Mouse (Mus musculus) right cerebral cortex, adult 2 months (tissue): ENCODE data around the gene Ski.
A peak's percentile ranks its signal among the peaks of the same experiment; 100 is the strongest.

Experiments
- DNase-seq, 2 experiments: peaks; one replicate each; pipeline ENCODE4 v3.0.0; 2021 to 2022; ENCODE audit warnings: low spot score in 2 of 2

Gene Ski

GRCm38 (mm10) chr4:155234371-155235310, 12.2 kb upstream of the Ski start:
- no peak for DNase-seq

DNA sequence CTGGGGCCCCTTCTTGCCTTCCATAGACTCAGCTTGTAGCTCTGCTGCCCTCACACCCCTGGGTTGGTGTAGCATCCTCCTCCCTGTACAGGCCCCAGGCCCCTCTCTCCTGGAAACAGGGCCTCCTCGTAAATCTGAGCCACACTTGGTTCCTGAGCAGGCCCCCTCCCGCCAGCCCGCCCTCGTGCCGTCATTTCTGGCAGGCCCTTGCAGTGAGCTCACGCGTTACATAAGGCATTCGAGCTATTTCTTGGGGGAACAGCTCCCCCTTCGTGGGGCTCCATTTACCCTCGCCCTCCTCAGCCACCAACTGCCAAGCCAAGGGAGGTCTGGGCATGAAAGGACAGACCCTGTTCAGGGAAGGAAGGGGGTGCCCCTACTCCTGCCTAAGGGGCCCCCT, 11.5 kb upstream of the Ski start:
- peak; percentile 86 to 90 for DNase-seq

DNA sequence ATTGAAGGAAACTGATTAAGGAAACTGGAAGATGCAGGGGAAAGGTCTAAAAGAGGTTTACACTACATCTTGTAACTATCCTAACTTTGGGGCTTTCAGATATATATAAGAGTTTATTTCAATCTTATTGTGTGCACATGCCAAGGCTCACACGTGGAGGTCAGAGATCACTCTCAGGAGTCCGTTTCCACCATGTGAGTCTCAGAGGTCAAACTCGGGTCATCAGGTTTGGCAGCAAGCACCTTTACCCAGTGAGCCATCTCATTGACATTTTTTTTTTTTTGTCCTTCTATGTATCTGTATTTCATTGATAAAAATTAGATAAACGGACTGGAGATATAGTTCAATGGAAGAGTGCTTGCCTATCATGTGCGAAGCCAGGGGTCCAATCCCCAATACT, 6.1 kb upstream of the Ski start:
- no peak for DNase-seq

- no peak for DNase-seq
Observed at GRCm38 (mm10) chr4:155227986-155228385, 5.6 kb upstream of the Ski start.

- no peak for DNase-seq
Observed at GRCm38 (mm10) chr4:155225918-155226317, 3.5 kb upstream of the Ski start.

DNA sequence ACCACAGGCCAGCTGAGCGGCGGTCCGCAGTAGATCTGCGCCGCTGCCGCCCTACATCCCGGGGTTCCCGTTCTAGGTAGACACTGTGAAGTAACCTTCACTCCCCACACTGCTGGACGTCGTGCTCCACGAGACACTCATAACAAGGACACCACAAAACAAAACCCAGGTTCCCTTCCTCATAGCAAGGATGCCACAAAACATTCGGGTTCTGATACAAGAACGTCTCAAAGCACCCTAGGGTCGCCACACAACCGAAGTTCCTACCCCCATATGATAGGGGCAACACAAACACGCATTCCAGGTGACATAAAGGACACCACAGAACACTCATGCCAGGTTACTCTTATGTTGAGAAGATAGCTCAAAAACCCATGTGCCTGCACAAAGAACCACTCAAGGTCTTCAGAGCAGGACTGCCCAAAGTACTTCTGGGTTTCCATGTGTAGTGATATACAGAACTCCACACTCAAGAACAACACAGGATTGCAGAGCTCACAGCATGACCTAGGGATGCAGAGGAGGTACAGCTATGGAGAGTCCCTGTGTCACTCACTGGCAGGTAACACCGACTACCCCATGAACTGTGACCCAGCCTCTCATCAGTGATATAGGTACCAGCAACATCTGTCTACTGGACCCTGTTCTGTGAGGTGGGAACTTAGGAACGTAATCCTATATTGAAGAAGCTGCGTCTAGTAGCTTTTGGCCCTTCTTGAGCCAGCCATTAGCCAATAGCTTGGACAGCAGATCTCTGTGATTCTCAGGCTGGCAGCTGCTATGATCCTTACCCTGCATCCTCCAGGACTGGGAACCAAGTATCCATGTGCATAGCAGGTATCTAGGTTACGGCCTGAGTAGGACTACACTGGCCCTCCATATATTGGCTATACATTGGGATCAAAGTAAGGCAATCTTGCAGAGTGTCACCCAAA, 1.5 kb upstream of the Ski start:
- no peak for DNase-seq

GRCm38 (mm10) chr4:155222841-155223593, 625 bp upstream of the Ski start:
- DNase-seq, result peak; percentile 98 to 99

DNA sequence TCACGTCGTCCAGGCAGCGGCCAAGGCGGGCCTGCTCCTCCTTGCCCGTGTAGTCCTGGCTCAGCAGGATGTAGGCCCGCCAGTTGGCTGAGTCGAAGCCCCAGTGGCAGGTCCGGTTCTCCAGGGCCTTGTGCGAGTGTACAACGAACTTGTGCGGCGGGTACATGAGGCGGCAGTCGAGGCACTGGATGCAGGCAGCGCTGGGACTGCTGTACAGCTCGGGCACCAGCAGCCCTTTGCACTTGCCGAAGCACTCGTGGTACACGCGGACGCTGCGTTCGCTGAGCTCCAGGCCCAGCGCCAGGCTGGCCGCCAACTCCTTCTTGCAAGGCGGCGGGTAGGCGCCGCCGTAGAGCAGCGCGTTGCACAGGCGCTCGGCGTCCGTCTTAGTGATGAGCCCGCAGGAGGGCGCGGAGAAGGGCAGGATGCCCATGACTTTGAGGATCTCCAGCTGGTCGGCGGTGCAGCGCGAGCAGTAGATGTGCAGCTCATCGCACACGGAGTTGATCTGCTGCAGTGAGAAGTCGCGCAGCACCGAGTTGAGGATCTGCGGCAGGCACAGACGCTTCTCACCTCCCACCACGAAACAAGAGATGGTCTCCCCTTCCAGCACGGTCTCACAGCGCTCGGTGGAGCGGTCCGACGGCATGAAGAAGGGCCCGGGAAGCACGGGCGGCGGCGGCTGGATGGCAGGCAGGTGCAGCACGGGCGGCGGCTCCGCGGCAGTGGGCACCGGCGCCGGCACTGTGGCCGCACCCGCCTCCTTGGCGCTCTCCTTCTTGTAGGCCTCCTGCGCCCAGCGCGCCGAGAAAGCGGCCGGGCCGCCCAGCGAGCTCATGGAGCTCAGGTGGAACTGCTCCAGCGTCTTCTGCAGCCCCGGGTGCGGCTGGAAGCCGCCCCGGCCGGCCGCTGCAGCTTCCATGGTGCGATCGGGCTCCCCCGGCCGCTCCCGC, 517 bp downstream of the Ski start:
- peak; percentile 70 to 80 for DNase-seq

- DNase-seq, result no peak
Observed at GRCm38 (mm10) chr4:155221106-155221505, 1.3 kb downstream of the Ski start.

DNA sequence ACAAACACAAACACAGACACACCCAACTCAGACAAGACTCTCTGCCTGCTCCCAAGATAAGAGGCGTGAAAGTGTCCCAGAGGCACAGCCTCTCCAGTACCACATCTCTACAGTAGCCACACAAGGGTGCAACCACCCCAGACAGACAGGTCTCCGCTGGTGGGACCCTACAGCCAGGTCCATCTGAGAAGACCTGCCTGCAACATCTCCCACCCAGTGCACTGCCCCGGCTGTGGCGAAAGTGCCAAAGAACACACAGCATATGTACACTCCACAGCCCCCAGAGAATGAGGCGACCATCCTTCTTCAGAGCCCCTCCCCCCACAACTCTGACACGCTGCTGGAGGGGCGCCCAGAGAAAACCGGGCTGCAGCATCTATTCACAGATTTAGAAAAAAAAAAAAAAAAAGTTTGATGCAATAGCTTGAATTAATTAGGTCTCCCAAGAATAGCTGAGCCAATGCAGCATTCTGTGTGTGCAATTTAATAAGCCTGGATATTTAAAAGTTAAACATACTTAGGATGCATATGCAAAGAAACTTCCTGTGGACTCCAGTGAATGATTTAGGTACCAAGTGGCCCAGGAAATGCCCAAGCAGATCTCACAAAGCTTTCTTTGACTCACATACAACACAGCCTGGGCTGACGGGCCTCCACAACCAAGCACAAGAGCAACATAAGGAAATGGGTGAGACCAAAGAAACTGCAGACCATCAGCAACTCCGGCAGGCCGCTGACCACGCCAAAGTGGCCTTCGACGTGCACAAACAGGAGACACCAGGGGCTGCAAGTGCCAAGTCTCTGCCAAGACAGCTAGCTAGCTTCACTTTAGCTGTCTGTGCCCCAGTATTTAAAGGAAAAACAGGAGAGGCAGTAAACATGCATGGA, 1.9 kb downstream of the Ski start:
- DNase-seq, result no peak

DNA sequence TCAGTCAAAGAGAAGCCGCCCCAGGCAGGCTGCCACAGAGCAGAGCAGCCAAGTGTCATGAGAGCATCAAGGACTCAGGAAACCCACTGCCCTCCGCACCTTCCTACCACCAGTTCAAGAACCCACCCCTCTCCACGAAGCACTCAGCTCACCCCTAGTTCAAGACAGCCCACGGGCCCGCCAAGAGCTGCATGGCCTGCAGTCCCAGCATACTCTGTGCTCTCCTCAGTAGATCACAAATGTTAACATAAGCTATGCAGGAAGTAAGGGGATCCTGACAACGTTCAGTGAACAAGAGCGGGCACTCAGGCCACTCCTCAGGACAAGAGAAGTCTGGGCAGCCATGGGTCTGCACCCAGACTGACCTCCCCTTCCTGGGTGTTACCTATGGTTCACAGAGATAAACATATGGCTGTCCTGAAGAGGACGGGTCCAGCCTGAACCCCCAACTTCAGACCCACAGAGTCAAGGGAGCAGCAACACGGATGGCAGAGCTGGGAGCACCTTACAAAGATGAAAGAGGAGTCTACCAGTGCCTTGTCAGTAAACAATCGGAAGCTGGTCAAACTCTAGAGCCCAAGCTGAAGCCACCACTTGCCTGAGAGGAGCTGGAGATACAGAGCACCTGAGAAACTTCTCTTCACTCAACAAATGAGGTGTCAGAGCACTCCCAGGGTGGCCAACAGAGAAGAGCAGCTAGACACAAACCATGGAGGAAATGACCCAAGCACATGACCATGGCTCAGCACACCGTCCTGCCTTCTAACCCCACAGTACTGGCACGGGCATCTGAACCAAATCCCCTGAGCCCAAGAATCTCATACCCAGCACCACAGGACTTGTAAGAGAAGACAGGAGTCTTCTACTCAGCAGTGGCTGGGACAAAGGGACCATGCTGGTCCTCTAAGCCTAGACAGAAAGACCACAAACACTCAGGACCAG, 2.9 kb downstream of the Ski start:
- no peak for DNase-seq

GRCm38 (mm10) chr4:155218104-155218732, 4.2 kb downstream of the Ski start:
- no peak for DNase-seq

DNA sequence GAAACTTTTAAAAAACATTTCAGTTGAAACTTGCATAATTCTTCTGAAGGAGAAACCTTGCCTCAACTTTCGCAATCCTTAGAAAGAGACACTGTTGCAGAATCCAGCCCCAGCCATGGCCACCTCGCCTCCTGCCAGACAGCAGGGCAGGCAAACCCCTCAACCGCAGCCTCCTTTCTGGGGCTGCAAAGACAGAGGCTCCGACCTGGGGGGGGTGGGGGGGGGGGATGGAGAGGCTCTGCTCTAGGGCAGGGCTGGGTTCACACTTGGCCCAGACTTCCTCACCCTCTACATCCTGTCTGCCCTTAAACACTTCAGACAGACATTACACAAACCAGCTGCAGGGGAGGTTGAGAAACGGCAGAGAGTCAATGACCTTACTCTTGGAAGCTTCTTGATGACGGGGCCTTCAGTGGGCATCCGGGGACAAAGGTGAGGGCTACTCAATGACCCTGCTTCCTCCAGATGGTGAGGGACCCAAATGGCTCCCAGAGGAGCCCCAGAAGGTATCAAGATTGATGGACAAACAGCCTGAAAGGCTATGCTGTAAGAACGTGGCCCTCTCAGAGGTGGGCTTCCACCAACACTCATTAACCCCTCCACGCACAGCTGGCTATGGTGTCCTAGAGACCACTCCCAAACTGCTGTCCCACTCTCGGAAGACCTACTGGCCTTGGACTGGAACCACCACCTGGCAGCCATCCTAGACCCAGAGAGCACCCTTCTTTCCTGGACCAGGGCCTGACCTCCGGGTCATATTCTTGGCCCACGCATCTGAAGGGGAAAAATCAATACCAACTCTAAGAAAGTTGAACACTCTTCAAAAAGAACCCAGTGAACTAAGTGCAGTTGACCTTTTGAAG, 4.9 kb downstream of the Ski start:
- DNase-seq, result no peak

- DNase-seq, result peak; percentile 65 to 72
Observed at GRCm38 (mm10) chr4:155215773-155216630, 6.4 kb downstream of the Ski start.

- no peak for DNase-seq
Observed at GRCm38 (mm10) chr4:155215203-155215602, 7.2 kb downstream of the Ski start.

- no peak for DNase-seq
Observed at GRCm38 (mm10) chr4:155214793-155215192, 7.6 kb downstream of the Ski start.
